Mouse (Mus musculus): ENCODE measurements around the gene Cops2. TPM values are rescaled to one million over a fixed set of nuclear protein-coding genes. Genes with fewer than 3 reads are reported as not detected.
A peak's percentile ranks its signal among the peaks of the same experiment; 100 is the strongest.

Gene Cops2
- 109 and 115 TPM in 2 replicates for polyA plus RNA-seq (2014; fragmentation: Nextera tagmentation; extraction: Ambion mirVana)

DNA sequence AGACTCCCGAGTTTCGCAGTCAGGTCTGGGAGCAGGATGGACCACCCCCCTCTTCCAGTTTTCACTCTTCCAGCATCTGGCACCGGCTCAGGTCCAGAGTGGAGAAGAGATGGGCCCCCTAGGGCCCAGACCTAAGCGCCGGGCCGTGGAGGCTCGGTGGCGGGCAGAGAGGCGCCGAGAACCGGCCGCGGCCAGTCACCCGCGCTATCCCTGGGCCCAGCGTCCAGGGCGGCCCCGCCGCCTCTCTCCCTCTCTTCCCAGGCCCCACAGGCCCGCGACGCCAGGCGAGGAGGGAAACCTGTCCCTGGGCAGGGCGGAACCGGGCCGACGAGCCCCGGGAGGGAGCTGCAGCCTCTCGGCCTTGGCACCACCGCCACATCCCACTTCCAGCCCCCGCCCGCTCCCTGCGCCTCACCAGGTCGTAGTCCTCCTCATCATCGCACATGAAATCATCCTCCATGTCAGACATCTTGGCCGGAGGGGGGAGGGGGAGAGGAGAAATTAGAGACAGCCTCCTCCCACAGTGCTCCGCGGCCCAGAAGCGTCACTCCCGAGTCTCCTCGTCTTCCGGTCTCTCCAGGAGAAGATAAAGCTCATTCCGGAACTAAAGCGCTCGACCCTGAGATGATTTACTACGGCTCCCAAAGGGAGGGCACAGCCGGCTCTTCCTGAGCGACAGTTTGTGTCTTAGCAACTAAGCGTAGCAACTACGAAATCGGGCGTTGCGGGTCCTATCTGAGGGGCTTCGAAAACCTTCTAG is at the start of gene Cops2, which contains the start of gene Galk2:
Gene Cops2, minus strand, starts transcription at position 619 of the 760 bp plus-strand sequence.
Gene Galk2, plus strand, starts transcription at position 589 of the 760 bp plus-strand sequence.
- Histone ChIP-seq H3K27me3 (ENCODE audit: control insufficient read depth, insufficient read depth, low read length) (no peaks in the 10 kb centered on the region), H3K4me3 (ENCODE audit: low read depth, low read length) (peak within 1 kb of the TSS; percentile 95), H3K9ac (ENCODE audit: low read length) (peak within 1 kb of the TSS; percentile 99), H3K4me2 (ENCODE audit: low read depth) (peak within 1 kb of the TSS; percentile 55), H3K27ac (ENCODE audit: low read depth, low read length) (peak within 1 kb of the TSS; percentile 84), H3K36me3 (ENCODE audit: control insufficient read depth, insufficient read depth, low read length) (no peaks in the 10 kb centered on the region), H3K9me3 (ENCODE audit: control insufficient read depth, low read length) (no peaks in the 10 kb centered on the region), H3K4me1 (ENCODE audit: control insufficient read depth, insufficient read depth, low read length) (peaks cover 2% of the 10 kb centered on the region; the same call in 1 of the 2 replicates)
- peak; percentile 99 for ATAC-seq (ENCODE audit: insufficient read depth, low FRiP score, low TSS enrichment)
- 0% methylated on average over 52 of the region's 54 CpGs for WGBS
- DNase-seq (ENCODE audit: low spot score): peak; percentile 93

DNA sequence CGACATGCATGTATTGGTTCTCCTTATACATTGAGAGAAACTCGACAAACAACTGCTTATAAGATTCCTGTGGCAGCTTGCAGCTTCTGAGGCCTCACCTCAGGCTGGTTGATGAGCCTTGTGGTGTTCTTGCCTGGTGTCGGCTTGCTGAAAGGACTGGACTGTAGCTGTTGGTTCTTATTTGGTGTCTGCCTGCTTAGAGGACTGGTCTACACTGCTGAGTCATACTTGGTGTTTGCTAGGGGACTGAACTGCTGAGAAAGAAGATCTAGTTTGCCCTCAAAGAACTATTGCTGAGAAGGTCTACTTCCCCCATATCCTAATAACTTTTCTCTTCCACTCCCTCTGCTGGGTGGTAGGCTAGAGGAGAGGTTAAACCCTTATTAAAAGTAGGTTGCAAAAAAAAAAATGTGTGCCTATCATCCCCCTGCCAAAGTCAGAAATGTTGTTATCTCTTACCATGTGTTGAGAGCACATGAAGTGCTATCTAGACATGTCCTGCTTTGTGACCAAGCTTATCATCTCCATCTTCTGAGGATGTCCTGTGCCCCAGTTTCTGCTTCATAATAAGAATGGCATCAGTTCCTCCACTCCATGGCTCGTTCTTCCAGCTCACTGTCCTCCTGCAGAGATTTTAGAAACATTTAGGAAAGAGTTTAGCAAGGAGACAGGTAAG is 48.8 kb upstream of the Cops2 start:
- Histone ChIP-seq H3K9me3 (ENCODE audit: control insufficient read depth, low read length) (no peaks in the 10 kb centered on the region), H3K4me2 (ENCODE audit: low read depth) (no peak overlapping the region), H3K27me3 (ENCODE audit: control insufficient read depth, insufficient read depth, low read length) (no peaks in the 10 kb centered on the region), H3K9ac (ENCODE audit: low read length) (no peak overlapping the region), H3K27ac (ENCODE audit: low read depth, low read length) (no peak overlapping the region), H3K4me3 (ENCODE audit: low read depth, low read length) (no peak overlapping the region), H3K36me3 (ENCODE audit: control insufficient read depth, insufficient read depth, low read length) (no peaks in the 10 kb centered on the region), H3K4me1 (ENCODE audit: control insufficient read depth, insufficient read depth, low read length) (no peaks in the 10 kb centered on the region)
- ATAC-seq (ENCODE audit: insufficient read depth, low FRiP score, low TSS enrichment) (no peak), DNase-seq (ENCODE audit: low spot score) (no peak)
- WGBS: 87% methylated on average over 4 of the region's 4 CpGs

DNA sequence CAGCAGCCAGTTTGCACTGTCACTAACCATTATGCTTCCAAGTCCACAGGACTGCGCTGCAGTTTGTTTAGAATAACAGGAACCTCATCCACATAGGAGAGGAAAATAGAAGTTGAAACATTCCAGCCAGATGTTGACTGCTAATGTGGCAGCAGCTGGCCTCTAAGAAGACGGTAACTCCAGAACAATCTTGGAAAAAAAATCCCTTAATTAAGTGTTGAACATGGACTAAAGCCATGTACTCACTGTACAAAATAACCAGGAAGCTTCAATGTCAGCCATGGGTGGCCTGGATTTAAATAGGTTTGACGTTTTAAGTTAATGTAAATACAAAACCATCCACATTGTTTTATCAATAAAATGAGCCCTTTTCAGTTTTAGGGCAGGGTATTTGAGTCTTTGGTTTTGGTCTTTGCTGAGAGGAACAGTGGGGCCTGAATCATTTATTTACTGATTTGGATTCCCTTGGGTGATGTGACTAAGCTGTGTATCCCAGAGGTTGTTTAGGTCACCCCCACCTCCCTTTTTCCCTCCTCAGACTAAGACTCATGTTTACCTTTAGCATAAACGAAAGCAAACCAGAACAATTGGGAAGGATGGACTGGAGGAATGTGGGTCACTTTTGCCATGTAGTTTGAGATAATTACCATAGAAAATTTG is 47.6 kb upstream of the Cops2 start:
- 89% methylated on average over 4 of the region's 4 CpGs for whole genome bisulfite sequencing
- ATAC-seq (ENCODE audit: insufficient read depth, low FRiP score, low TSS enrichment) (no peak), DNase-seq (ENCODE audit: low spot score) (no peak)
- Histone ChIP-seq H3K27ac (ENCODE audit: low read depth, low read length) (no peak overlapping the region), H3K4me3 (ENCODE audit: low read depth, low read length) (no peak overlapping the region), H3K27me3 (ENCODE audit: control insufficient read depth, insufficient read depth, low read length) (no peaks in the 10 kb centered on the region), H3K4me1 (ENCODE audit: control insufficient read depth, insufficient read depth, low read length) (no peaks in the 10 kb centered on the region), H3K9me3 (ENCODE audit: control insufficient read depth, low read length) (no peaks in the 10 kb centered on the region), H3K9ac (ENCODE audit: low read length) (no peak overlapping the region), H3K4me2 (ENCODE audit: low read depth) (no peak overlapping the region), H3K36me3 (ENCODE audit: control insufficient read depth, insufficient read depth, low read length) (no peaks in the 10 kb centered on the region)

DNA sequence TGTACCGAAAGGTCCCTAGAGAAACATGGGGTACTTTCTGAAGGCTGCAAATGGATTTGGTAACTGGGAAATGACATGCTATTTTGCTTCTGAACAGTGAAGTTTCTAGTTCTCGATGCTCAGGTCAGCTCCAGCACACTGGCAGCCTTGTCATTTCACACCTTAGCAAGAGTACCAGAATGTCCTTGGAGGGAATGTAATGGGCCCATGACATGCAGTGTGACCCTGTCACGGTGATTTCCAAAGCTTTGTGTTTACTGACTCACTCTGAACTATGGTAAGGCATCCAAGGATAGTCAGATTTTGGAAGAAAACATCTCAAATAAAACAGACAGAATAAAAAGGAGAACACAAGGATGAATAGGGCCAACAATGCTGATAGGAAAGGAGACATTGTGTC is 42.5 kb upstream of the Cops2 start:
- Histone ChIP-seq H3K27ac (ENCODE audit: low read depth, low read length) (no peak overlapping the region), H3K4me3 (ENCODE audit: low read depth, low read length) (no peak overlapping the region), H3K9me3 (ENCODE audit: control insufficient read depth, low read length) (no peaks in the 10 kb centered on the region), H3K9ac (ENCODE audit: low read length) (no peak overlapping the region), H3K36me3 (ENCODE audit: control insufficient read depth, insufficient read depth, low read length) (no peaks in the 10 kb centered on the region), H3K4me2 (ENCODE audit: low read depth) (no peak overlapping the region), H3K27me3 (ENCODE audit: control insufficient read depth, insufficient read depth, low read length) (no peaks in the 10 kb centered on the region), H3K4me1 (ENCODE audit: control insufficient read depth, insufficient read depth, low read length) (no peaks in the 10 kb centered on the region)
- ATAC-seq (ENCODE audit: insufficient read depth, low FRiP score, low TSS enrichment) (no peak), DNase-seq (ENCODE audit: low spot score) (no peak)
- 85% methylated on average over 3 of the region's 3 CpGs for WGBS

DNA sequence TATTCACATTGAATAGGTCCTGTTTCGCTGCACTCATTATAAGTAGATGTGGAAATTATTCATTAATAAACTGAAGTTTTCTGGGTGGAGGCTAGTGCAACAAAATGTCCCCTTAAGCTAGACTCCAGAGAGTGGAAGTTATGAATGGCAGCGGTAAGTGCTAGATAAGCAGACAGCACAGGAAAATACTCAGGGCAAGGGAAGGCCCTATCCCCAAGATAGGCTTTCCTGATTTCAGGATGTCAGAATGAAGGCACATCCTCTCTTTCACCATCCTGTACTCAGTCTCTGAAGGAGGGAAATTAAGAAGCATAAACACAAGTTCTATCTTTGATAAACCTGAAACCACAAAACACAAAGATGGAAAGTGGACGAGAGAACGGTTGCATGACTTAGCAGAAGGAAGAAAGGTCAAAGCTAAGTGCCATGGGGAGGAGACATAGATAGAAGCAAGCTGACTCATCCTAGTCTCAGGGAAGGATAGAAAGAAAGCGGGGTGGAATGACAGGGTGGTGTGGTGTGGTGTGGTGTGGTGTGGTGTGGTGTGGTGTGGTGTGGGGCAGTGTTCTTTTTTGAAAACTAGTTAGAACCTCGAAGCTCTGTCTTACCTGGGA is 42.0 kb upstream of the Cops2 start:
- H3K4me3 ChIP-seq (ENCODE audit: low read depth, low read length): no peak overlapping the region

DNA sequence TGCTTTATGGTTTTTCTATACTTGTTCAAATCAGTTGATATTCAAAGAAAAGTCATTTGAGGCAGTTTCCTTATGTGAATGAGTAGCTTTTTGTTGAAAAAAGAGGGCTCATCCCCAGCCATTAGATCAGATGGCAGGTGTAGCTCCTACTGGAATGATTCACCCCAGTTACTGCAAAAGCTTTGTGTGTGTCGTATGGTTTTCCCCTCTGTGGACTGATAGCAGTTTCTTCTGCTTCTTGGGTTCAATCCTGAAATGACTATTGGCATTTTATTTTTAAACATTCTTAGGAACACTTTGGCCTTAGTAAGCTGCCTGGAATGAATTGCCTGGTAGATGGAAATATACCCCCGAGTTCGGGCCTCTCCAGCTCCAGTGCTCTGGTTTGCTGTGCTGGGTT is 37.4 kb upstream of the Cops2 start:
- no peak for DNase-seq (ENCODE audit: low spot score)
- Histone ChIP-seq H3K9me3 (ENCODE audit: control insufficient read depth, low read length) (no peaks in the 10 kb centered on the region), H3K9ac (ENCODE audit: low read length) (no peak overlapping the region), H3K27me3 (ENCODE audit: control insufficient read depth, insufficient read depth, low read length) (no peaks in the 10 kb centered on the region), H3K4me2 (ENCODE audit: low read depth) (no peak overlapping the region), H3K36me3 (ENCODE audit: control insufficient read depth, insufficient read depth, low read length) (no peaks in the 10 kb centered on the region), H3K4me1 (ENCODE audit: control insufficient read depth, insufficient read depth, low read length) (no peaks in the 10 kb centered on the region), H3K4me3 (ENCODE audit: low read depth, low read length) (no peak overlapping the region), H3K27ac (ENCODE audit: low read depth, low read length) (no peak overlapping the region)
- no peak for ATAC-seq (ENCODE audit: insufficient read depth, low FRiP score, low TSS enrichment)
- WGBS: 87% methylated on average over 3 of the region's 3 CpGs

More for the DNA sequence above, 42.0 kb upstream of the Cops2 start:
- no peak overlapping the region for H3K9ac ChIP-seq (ENCODE audit: low read length)
- no peaks in the 10 kb centered on the region for H3K36me3 ChIP-seq (ENCODE audit: control insufficient read depth, insufficient read depth, low read length)
- no peaks in the 10 kb centered on the region for H3K9me3 ChIP-seq (ENCODE audit: control insufficient read depth, low read length)
- H3K4me1 ChIP-seq (ENCODE audit: control insufficient read depth, insufficient read depth, low read length): no peaks in the 10 kb centered on the region
- H3K4me2 ChIP-seq (ENCODE audit: low read depth): no peak overlapping the region
- H3K27ac ChIP-seq (ENCODE audit: low read depth, low read length): no peak overlapping the region
- ATAC-seq (ENCODE audit: insufficient read depth, low FRiP score, low TSS enrichment): no peak
- 92% methylated on average over 6 of the region's 6 CpGs for WGBS
- no peaks in the 10 kb centered on the region for H3K27me3 ChIP-seq (ENCODE audit: control insufficient read depth, insufficient read depth, low read length)
- DNase-seq (ENCODE audit: low spot score): no peak

DNA sequence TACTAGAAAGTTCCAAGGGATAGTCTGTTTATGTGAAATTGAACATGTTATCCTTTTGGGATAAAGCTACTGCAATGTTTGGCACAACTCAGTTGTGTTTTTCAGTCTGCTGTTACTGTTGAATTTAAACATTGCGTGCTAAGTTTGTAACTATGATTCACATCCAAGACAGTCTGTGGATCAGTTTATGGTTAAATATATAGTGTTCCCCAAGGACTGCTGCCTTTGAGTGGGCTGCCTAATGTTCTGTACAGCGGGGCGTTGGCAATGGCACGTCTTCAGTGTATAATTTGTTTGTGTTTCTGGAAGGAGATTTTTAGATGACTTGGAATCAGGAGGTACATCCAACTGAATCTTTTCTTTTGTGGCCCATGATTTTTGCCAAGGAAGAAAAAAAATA is 36.2 kb upstream of the Cops2 start:
- no peaks in the 10 kb centered on the region for H3K36me3 ChIP-seq (ENCODE audit: control insufficient read depth, insufficient read depth, low read length)
- H3K4me2 ChIP-seq (ENCODE audit: low read depth): no peak overlapping the region
- 94% methylated on average over 4 of the region's 4 CpGs for WGBS
- H3K27ac ChIP-seq (ENCODE audit: low read depth, low read length): no peak overlapping the region
- no peak overlapping the region for H3K4me3 ChIP-seq (ENCODE audit: low read depth, low read length)
- H3K27me3 ChIP-seq (ENCODE audit: control insufficient read depth, insufficient read depth, low read length): no peaks in the 10 kb centered on the region
- DNase-seq (ENCODE audit: low spot score): no peak
- no peaks in the 10 kb centered on the region for H3K9me3 ChIP-seq (ENCODE audit: control insufficient read depth, low read length)
- H3K9ac ChIP-seq (ENCODE audit: low read length): no peak overlapping the region
- H3K4me1 ChIP-seq (ENCODE audit: control insufficient read depth, insufficient read depth, low read length): no peaks in the 10 kb centered on the region
- no peak for ATAC-seq (ENCODE audit: insufficient read depth, low FRiP score, low TSS enrichment)

DNA sequence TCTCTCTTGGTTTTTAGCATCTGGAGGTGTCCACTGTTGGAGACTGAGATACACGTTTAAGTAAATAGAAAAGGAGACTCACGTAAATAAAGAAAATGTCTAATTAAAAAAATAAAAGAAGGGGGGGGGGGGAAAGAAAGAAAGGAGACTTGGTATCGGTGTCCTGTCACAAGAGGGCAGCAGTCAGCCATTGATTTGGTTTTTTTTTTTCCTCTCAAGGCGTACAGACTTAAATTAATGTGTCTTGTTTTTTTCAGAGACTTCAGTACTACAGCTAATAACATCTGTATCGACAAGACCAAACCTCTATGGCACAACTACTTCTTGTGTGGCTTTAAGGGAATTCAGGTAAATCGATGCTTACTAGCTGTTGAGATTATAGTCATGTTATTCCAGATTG is 34.2 kb upstream of the Cops2 start:
- Histone ChIP-seq H3K4me3 (ENCODE audit: low read depth, low read length) (no peak overlapping the region), H3K9me3 (ENCODE audit: control insufficient read depth, low read length) (no peaks in the 10 kb centered on the region), H3K36me3 (ENCODE audit: control insufficient read depth, insufficient read depth, low read length) (no peaks in the 10 kb centered on the region), H3K9ac (ENCODE audit: low read length) (no peak overlapping the region), H3K4me2 (ENCODE audit: low read depth) (no peak overlapping the region), H3K27me3 (ENCODE audit: control insufficient read depth, insufficient read depth, low read length) (no peaks in the 10 kb centered on the region), H3K4me1 (ENCODE audit: control insufficient read depth, insufficient read depth, low read length) (no peaks in the 10 kb centered on the region), H3K27ac (ENCODE audit: low read depth, low read length) (no peak overlapping the region)
- no peak for ATAC-seq (ENCODE audit: insufficient read depth, low FRiP score, low TSS enrichment)
- WGBS: 57% methylated on average over 6 of the region's 6 CpGs
- DNase-seq (ENCODE audit: low spot score): peak; percentile 20

Measured in neural tube, embryonic 11.5 days (tissue).